Mouse (Mus musculus) intestine, embryonic 14.5 days (tissue): Measurements from ENCODE around the gene 1110051M20Rik. TPM values are rescaled to one million over a fixed set of nuclear protein-coding genes. Genes with fewer than 3 reads are reported as not detected.
A peak's percentile ranks its signal among the peaks of the same experiment; 100 is the strongest.

Experiments used
- ATAC-seq: fragments of 200-750 bp; cut with Nextera tagmentation; replicated peaks from 2 replicates; pipeline ENCODE4 v1.8.0; 2017; ENCODE audit warnings: low read depth, moderate number of reproducible peaks, moderate TSS enrichment, moderate library complexity; ENCODE audit not compliant: low FRiP score, low TSS enrichment
- DNase-seq: peaks from one replicate; pipeline ENCODE4 v3.0.0-alpha.2; 2018; ENCODE audit warnings: low spot score
- H3K27ac ChIP-seq: fragments of 300-500 bp; sonication (generic); 2 replicates; pipeline ENCODE4 v1.5.1; 2014; ENCODE audit warnings: low read depth, mild to moderate bottlenecking, control low read depth
- H3K27me3 ChIP-seq: fragments of 300-500 bp; sonication (generic); replicated peaks from 2 replicates; pipeline ENCODE4 v1.6.1; 2014; ENCODE audit warnings: low read length, control low read depth; ENCODE audit not compliant: control insufficient read depth, insufficient read depth
- H3K36me3 ChIP-seq: fragments of 300-500 bp; sonication (generic); 2 replicates; pipeline ENCODE4 v1.6.1; 2014; ENCODE audit warnings: low read length, control low read depth; ENCODE audit not compliant: control insufficient read depth, insufficient read depth
- H3K4me1 ChIP-seq: fragments of 300-500 bp; sonication (generic); replicated peaks from 2 replicates; pipeline ENCODE4 v1.6.1; 2014; ENCODE audit warnings: low read length, control low read depth, mixed read lengths; ENCODE audit not compliant: control insufficient read depth, insufficient read depth
- H3K4me2 ChIP-seq: fragments of 300-500 bp; sonication (generic); 2 replicates; pipeline ENCODE4 v1.6.1; 2014; ENCODE audit warnings: low read length
- H3K4me3 ChIP-seq: fragments of 300-500 bp; sonication (generic); 2 replicates; pipeline ENCODE4 v1.5.1; 2014; ENCODE audit warnings: low read depth, low read length, control low read depth, mixed read lengths
- H3K9ac ChIP-seq: fragments of 300-500 bp; sonication (generic); 2 replicates; pipeline ENCODE4 v1.6.1; 2014; ENCODE audit warnings: mild to moderate bottlenecking, low read length
- H3K9me3 ChIP-seq: fragments of 300-500 bp; sonication (generic); 2 replicates; pipeline ENCODE4 v1.6.1; 2016; ENCODE audit warnings: low read length, control low read depth; ENCODE audit not compliant: control insufficient read depth
- WGBS: fragments of 180-500 bp; shearing (Covaris S2); extraction: QIAGEN DNeasy Blood & Tissue Kit; methylation state at CpG from one replicate; pipeline ENCODE4 v1.1.7; 2014; 5-methylcytosine and 5-hydroxymethylcytosine counted together
- polyA plus RNA-seq: library from polyadenylated mRNA; unstranded; fragments of >200 nt; fragmentation: Nextera tagmentation; extraction: Ambion mirVana; gene quantifications from 2 replicates; pipeline ENCODE4 v1.2.1, GENCODE M21; 2014

The 1110051M20Rik gene
- polyA plus RNA-seq, 1 experiment from 2014 or later, result 53.1 TPM

- Histone ChIP-seq H3K9ac (no peak overlapping the region), H3K4me1 (no peaks in the 10 kb centered on the region), H3K36me3 (no peaks in the 10 kb centered on the region), H3K27me3 (no peaks in the 10 kb centered on the region), H3K4me3 (no peak overlapping the region), H3K27ac (no peak overlapping the region), H3K9me3 (no peaks in the 10 kb centered on the region), H3K4me2 (no peak overlapping the region)
- 32% methylated on average over 5 of the region's 5 CpGs for WGBS
- ATAC-seq (no peak), DNase-seq (no peak)
These were observed 135.8 kb downstream of the 1110051M20Rik start for GRCm38 (mm10) chr2:91308680-91309079.

- no peaks in the 10 kb centered on the region for H3K9me3 ChIP-seq
- H3K9ac ChIP-seq, result no peak overlapping the region
- H3K27me3 ChIP-seq, result no peaks in the 10 kb centered on the region
- H3K4me1 ChIP-seq, result no peaks in the 10 kb centered on the region
- H3K4me2 ChIP-seq, result no peak overlapping the region
- H3K4me3 ChIP-seq, result no peak overlapping the region
- H3K36me3 ChIP-seq, result no peaks in the 10 kb centered on the region
- no peak overlapping the region for H3K27ac ChIP-seq
- no peak for DNase-seq
- no peak for ATAC-seq
These were observed 137.9 kb downstream of the 1110051M20Rik start for GRCm38 (mm10) chr2:91306589-91306988.

- H3K9me3 ChIP-seq, result no peaks in the 10 kb centered on the region
- H3K36me3 ChIP-seq, result no peaks in the 10 kb centered on the region
- no peaks in the 10 kb centered on the region for H3K27me3 ChIP-seq
- WGBS, result 91% methylated on average over 9 of the region's 9 CpGs
- no peak overlapping the region for H3K9ac ChIP-seq
- no peak overlapping the region for H3K4me2 ChIP-seq
- no peak overlapping the region for H3K27ac ChIP-seq
- DNase-seq (no peak), ATAC-seq (no peak)
- H3K4me1 ChIP-seq, result no peaks in the 10 kb centered on the region
- H3K4me3 ChIP-seq, result no peak overlapping the region
These were observed 138.6 kb downstream of the 1110051M20Rik start for GRCm38 (mm10) chr2:91305926-91306325.

GRCm38 (mm10) chr2:91302845-91303244, 141.7 kb downstream of the 1110051M20Rik start:
- ATAC-seq (no peak), DNase-seq (no peak)
- Histone ChIP-seq H3K4me3 (no peak overlapping the region), H3K9ac (no peak overlapping the region), H3K4me2 (no peak overlapping the region), H3K36me3 (no peaks in the 10 kb centered on the region), H3K27ac (no peak overlapping the region), H3K4me1 (no peaks in the 10 kb centered on the region), H3K9me3 (no peaks in the 10 kb centered on the region), H3K27me3 (no peaks in the 10 kb centered on the region)
- WGBS, result 67% methylated on average over 3 of the region's 3 CpGs

- H3K4me3 ChIP-seq, result no peak overlapping the region
- H3K27ac ChIP-seq, result no peak overlapping the region
- H3K36me3 ChIP-seq, result no peaks in the 10 kb centered on the region
- H3K4me2 ChIP-seq, result no peak overlapping the region
- H3K9ac ChIP-seq, result no peak overlapping the region
- no peak for DNase-seq
- no peak for ATAC-seq
- no peaks in the 10 kb centered on the region for H3K4me1 ChIP-seq
- H3K27me3 ChIP-seq, result no peaks in the 10 kb centered on the region
- no peaks in the 10 kb centered on the region for H3K9me3 ChIP-seq
- 74% methylated on average over 2 of the region's 2 CpGs for WGBS
These were observed 142.7 kb downstream of the 1110051M20Rik start for GRCm38 (mm10) chr2:91301836-91302235.

GRCm38 (mm10) chr2:91300784-91301183, 143.7 kb downstream of the 1110051M20Rik start:
- H3K4me3 ChIP-seq, result no peak overlapping the region
- DNase-seq, result no peak
- H3K27ac ChIP-seq, result no peak overlapping the region
- H3K9ac ChIP-seq, result no peak overlapping the region
- ATAC-seq, result no peak
- no peaks in the 10 kb centered on the region for H3K9me3 ChIP-seq
- no peaks in the 10 kb centered on the region for H3K36me3 ChIP-seq
- no peaks in the 10 kb centered on the region for H3K4me1 ChIP-seq
- H3K4me2 ChIP-seq, result no peak overlapping the region
- 88% methylated on average over 2 of the region's 2 CpGs for WGBS
- H3K27me3 ChIP-seq, result no peaks in the 10 kb centered on the region

GRCm38 (mm10) chr2:91299156-91299555, 145.3 kb downstream of the 1110051M20Rik start:
- Histone ChIP-seq H3K4me1 (no peaks in the 10 kb centered on the region), H3K27ac (no peak overlapping the region), H3K36me3 (no peaks in the 10 kb centered on the region), H3K9me3 (no peaks in the 10 kb centered on the region), H3K27me3 (no peaks in the 10 kb centered on the region), H3K9ac (no peak overlapping the region), H3K4me3 (no peak overlapping the region), H3K4me2 (no peak overlapping the region)
- whole genome bisulfite sequencing, result 42% methylated on average over 3 of the region's 3 CpGs
- DNase-seq, result no peak
- peak; percentile 44; the same call in 1 of the 2 replicates for ATAC-seq

GRCm38 (mm10) chr2:91295895-91296294, 148.6 kb downstream of the 1110051M20Rik start:
- WGBS, result 87% methylated on average over 5 of the region's 5 CpGs
- Histone ChIP-seq H3K9ac (no peak overlapping the region), H3K4me1 (peaks cover 3% of the 10 kb centered on the region; the same call in 1 of the 2 replicates), H3K27ac (no peak overlapping the region), H3K9me3 (no peaks in the 10 kb centered on the region), H3K4me2 (no peak overlapping the region), H3K4me3 (no peak overlapping the region), H3K27me3 (no peaks in the 10 kb centered on the region), H3K36me3 (no peaks in the 10 kb centered on the region)
- DNase-seq (no peak), ATAC-seq (no peak)

GRCm38 (mm10) chr2:91294226-91294625, 150.3 kb downstream of the 1110051M20Rik start:
- H3K27ac ChIP-seq, result no peak overlapping the region
- H3K4me2 ChIP-seq, result no peak overlapping the region
- no peak overlapping the region for H3K4me3 ChIP-seq
- no peaks in the 10 kb centered on the region for H3K9me3 ChIP-seq
- no peaks in the 10 kb centered on the region for H3K27me3 ChIP-seq
- ATAC-seq (no peak), DNase-seq (no peak)
- H3K36me3 ChIP-seq, result no peaks in the 10 kb centered on the region
- no peak overlapping the region for H3K9ac ChIP-seq
- peaks cover 3% of the 10 kb centered on the region; the same call in 1 of the 2 replicates for H3K4me1 ChIP-seq
- WGBS, result 90% methylated on average over 3 of the region's 3 CpGs
